Mouse (Mus musculus) fat pad, adult 2 months (tissue): Measurements from ENCODE around the gene Zfp382.
"Not testable (repeated sequence)": the region's sequence is repeated elsewhere in the genome, so short reads cannot be mapped to it uniquely, and the experiment has no call there.

Experiments used
- DNase-seq: peaks from one replicate; pipeline ENCODE4 v3.0.0-alpha.2; 2011; ENCODE audit warnings: low read depth, low spot score; ENCODE audit errors: extremely low read depth

Gene Zfp382

DNA sequence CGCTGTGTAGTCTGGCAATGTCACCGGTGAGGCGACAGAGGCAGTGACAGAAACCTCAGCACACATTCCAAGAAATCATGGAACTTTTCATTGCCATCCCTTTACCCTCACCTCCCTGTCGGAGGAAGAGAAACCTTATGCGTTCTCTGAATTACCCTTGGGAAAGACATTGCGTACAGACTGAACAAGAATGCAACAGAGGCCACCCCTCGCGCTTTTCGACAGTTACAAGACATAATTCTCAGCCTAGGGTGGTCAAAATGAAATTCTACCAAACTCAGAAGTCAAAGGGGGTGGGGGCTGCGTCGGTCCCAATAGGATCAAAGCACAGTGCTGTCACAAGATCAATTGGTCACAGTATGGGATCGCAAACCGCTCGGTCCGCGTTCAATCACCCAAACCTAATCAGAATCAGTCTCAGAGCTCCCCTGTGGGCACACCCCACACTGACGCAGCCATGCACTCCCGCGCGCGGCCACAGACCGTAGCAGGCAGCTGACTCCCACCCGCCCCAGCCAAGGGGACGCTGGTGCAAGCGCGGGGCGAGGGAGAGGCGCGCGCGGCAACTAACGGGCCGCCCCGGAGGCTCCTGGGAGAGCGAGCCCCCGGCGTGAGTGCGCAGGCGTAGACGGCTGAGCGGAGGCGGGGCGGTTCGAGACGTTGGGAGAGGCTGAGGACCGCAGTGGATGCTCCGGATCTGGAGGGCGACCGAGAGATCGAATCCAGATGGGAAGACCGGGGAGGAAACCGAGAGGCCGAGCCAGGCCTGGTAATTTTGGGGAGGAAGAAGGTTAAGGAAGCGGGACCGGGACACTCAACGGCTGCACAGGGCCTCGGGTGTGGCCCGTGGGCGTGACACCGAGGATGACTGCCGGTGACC lies at the start of gene Zfp382:
Zfp382 (plus strand) TSS at position 635 of the 880 bp plus-strand sequence.
- no peak for DNase-seq

DNA sequence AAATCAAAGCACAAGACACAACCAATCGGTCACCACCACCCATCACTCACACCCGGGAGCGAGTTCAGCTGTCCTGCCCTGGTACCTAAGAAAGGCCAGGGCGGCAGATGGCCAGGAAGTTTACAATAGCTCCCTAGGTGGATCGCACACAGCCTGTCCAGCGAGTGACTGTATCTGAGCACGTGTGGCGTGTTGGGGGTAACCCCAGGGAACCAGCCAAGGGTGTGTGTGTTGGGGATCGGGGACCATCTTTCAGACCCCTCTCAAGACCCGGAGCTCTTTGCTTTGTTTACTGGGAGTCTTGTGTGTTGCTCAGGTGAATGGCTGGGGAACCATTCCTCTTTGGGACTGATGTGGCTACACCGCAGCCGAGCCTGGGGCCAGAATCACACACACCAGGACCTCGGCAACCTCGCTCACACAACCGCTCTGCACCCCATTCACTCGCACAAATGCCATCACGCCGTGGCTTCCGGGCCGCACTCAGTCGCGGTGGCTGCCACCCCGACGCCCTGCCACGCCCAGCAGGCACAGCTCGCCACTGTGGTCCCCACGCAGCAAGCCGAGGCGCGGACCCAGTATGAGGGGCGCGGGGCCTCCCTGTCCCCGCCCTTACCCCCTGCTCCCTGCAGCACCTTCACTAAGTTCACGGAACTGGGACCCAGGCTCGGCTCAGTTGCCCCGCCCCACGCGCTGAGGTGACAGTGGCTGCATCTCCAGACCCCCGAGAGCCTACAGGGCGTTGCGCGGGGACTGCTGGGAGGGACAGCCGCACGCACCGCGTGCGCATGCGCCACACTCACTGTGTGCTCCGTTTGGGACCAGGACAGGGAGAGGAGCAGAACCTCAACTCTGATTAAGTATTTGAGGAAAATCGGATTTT lies 49.4 kb upstream of the Zfp382 start, which contains the start of gene Zfp82:
Zfp82 (minus strand) TSS at position 755 of the 883 bp plus-strand sequence.
- no peak for DNase-seq

DNA sequence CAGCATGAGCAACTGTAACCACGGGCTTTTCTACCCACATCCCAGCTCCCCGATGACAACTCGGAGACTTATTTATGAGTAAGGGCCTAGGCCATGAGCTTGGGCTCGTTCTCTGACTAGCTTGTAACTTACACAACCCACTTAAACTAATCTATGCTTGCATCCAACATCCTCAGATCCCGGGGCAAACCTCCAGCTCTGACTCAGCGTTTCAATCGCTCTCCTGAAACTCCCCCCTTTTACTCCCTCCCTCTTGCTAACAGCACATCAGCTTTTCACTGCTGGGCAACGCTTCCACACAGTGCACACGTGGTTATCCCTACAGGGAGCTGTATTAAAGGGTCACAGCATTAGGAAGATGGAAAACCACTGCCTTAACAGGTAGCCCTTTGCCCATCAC lies 35.2 kb upstream of the Zfp382 start:
- DNase-seq: no peak

DNA sequence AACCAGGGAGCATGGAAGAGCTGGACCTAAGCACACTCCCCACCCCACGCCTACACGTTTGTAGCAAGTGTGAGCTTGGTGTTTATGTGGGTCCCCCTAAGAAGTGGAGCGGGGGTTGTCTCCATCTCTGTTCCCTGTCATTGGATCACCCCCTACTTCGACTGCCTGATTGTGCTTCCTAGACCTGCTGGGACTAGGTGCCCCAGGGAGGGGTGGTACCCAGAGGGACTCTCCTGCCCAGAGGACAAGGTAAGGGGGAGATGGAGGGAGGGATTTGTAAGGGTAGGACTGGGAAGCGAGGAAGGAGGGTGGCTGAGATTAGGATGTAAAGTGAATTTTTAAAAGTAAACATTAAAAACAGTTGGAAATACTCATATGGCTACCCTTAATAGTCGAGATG lies 32.3 kb upstream of the Zfp382 start:
- no peak for DNase-seq

DNA sequence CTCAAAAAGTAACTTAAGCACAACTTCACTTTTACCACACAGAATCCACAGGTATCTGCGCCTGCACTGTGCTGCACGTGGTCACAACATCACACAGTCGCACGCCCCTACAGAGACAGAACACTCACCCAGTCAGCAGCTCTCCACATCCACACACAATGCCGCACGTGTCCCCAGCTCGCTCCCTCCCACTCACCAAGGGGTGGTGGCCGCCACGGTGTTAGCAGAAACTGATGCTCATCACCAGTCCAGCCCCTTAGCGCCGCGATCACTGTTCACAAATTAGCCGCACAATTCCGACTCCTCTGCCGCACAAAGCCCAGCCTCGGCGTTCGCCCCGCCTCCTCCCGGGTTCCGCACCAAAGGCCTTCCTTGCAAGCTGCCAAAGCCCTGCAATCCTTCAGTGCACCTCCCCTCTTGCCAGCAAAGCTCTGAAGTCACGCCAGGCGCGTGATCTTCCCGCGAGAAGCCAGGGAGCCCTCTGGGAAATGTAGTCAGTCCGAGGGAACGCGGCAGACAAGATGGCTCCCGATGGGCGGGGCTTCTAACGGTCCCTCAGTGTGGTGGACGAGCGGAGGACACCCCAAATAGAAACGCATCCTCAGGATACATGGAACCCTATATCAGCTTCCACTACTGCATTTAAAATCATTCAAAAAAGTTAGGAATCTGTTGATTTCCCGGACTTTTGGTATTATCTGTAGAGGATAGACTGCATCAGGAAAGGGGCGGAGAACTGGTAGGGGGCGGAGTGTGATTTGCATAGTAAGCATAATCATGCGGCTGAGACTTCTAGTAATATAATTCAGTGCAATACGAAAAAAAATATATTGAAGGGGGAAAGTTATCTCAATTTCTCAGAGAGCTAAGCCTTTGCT lies 31.4 kb upstream of the Zfp382 start, which contains the start of the genes Gm26920 and Zfp566:
Gm26920 (minus strand) TSS at position 319 of the 878 bp plus-strand sequence.
Zfp566 (minus strand) TSS at position 436 of the 878 bp plus-strand sequence.
- peak; percentile 68 for DNase-seq

DNA sequence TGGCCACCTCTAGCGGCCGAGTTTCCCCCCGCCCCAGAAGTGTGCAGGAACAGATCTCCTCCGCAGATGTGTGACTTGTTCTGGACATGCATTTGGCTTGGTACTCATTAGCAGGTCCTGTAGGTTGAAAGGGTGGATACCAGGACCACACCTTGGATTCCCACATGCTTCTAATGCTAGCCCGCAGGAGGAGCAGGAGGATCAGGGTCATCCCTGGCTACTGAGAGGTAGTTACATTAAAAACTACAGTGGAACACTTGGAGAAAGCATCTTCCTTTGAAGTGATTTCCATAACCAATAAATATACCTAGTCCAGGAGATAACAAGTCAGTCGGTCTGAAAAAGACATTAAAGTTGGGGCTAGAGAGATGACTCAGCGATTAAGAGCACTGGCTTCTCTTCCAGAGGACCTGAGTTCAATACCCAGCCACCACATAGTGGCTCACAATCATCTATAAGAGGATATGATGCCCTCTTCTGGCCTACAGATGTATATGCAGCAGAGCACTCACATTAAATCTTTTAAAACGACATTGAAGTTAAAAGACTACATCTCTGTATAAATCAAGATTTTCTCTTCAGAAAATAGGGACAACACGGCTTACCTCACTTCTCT lies 30.7 kb upstream of the Zfp382 start:
- DNase-seq: no peak

DNA sequence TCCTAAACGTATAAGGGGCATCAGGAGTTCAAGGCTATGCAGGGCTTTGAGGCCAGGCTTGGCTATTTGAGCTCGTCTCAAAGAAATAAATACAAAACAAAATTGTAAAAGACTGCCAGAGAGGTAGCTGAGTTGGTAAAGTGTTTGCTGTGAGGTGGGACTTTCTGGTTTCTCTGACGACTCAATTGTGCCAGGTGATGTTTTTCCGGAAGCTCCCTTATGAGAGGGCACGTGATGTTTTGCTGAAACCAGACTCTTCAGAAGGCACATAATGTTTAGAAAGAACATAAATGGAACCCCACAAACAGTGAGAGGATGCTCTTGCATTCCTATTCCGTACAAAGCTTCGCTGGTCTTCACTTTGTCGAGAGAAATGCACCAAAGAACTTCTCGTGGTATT lies 29.1 kb upstream of the Zfp382 start:
- no peak for DNase-seq

DNA sequence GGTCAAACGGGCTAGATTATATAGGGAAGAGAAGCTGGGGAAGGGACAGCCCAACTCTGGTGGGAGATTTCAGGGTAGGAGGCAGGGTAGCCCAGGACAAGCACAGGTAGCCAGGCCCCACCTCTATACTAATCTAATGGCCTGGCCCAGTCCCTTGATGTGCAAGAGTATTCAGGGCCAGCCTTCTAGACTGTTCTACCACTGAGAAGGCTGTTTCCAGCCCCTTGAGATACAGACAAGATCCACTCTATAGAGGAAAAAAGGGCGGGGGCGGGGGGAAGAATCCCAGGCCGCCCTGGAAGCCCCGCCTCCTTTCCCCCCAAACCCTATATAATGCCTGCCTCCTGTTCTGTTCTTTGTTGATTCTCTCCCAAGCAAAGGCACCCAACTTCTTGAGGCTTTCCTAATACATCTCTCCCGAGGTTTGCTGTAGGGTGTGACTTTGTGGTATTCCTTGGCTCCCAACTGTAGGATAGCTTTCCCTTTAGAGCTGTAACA lies 27.8 kb upstream of the Zfp382 start:
- DNase-seq: no peak

DNA sequence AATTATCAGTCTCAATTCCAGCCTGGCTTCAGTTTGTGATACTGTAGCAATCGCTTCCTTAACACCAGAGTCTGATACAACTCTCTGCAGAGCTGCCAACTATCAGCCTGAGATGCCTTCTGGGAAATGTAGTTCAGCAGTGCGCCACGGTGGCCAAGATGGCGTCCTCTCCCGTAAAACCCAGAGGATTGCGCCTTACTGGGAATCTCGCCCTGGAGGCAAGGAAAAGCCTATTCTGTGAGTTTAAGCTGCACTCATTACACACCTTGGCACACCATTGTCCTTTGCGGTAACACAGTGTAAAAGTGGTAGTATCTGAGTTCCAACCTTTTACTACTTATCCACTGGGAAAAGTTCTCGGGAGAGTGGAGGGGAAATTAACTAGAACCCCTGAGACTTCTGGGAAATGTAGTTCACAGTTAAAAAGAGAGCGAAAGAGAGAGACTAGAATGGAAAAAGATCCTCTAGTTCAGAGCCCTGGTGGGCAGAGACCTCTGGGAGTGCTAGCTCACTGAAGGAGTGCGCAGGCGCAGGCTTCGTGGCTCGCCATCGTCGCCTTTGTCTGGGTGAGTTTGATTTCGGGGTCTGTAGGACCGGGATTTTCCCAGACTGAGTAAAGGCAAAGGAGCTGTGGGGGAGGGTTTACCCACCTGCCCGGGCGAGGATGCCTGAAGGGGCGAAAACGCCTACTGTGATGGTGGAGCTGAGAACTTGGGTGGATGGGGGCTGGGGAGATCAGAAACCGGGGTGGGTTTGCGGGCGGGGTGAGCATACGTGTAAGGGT lies 26.9 kb upstream of the Zfp382 start, which contains the start of gene Zfp260:
Zfp260 (plus strand) TSS at position 132 of the 784 bp plus-strand sequence.
- peak; percentile 62 for DNase-seq

DNA sequence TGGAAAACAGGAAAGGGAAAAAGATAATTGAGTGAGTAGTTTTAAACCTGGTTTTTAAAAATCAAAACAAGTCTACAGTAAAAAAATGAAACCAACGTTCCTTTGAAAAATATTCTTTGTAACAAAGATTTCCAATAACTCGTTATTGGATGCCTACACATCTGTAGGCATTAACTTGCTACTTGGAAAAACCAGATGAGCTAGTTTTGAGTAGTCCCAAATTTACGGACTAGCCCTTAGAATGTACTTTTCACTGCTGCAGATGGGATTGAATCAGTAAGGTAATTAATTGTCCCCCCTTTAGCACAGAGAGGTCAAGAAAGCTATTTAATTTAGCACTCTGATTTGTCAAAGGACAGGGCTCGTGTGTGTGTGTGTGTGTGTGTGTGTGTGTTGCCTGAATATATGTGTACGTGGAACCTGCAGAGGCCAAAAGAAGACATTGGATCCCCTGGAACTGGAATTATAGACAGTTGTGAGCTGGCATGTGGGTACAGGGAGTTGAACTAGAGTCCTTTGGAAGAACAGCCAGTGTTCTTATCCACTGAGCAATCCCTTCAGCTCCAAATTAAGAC lies 26.1 kb upstream of the Zfp382 start:
- no peak for DNase-seq

DNA sequence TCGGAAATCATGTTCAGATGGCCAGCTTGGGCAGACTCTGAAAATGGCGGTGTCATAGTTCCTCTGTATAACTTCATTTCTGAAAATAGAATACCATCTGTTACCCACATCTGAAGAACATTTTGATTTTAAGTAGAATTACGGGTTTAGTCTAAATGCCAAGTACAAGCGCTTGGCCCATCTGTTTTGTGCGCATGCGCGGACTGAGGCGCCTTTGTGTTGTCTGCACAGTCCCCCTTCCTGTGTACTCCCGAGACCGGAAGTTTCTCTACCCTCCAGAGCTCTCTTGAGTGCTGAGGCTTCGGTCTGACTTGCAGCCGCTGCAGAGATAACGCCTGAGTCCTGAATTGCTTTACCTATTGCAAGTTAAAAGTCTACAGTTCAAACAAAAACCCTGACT lies 22.4 kb upstream of the Zfp382 start:
- no peak for DNase-seq

DNA sequence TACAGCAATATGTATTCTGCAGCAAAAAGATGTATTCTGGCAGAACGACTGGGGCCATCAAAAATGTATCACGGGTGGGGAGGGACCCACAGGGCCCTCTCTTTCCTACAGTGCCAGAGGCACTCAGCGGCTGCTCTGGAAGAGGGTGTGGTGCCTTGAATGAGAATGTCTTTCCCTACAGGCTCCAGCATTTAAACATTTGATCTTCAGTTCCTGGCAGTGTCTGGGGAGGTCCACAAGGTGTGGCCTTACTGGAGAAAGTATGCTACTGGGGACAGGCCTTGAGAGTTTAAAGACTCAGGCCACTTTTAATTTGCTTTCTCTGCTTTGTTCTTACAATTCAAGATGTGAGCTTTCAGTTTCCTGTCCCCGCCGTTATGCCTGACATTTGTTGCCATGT lies 5.7 kb upstream of the Zfp382 start:
- no peak for DNase-seq

DNA sequence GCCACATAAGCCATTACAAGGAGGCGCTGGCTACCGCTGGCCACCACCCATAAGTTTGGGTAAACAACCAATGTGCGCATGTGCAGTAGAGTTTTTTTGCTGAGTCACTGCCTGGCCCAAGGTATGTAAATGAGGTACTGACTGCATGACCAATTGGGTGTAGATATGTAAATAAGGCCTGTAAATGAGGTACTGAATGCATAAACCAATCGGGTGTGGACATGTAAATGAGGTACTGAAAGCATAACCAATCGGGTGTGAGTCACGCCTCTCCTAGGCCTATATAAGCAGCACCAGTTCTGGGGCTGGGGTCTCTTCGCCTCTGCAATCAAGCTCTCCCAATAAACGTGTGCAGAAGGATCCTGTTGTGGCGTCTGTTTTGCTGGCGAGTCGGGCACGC lies 3.8 kb upstream of the Zfp382 start:
- DNase-seq: not testable (repeated sequence)

DNA sequence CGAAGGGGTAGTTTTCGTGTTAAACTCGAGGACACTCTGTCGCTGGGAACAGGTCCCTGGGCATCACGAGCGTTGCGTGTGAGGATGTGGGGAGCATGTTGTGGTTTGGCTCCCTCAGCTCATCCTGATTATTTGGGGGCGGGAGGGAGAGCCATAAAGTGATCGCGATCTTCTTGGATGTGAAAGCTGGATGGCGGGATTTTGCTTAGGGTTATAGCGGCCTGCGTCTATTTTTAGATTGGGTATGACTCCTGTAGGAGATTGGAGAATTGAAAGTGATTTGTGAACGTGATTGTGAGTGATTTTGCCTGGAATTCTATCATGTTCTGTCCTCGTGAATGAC lies 417 bp downstream of the Zfp382 start:
- DNase-seq: no peak

DNA sequence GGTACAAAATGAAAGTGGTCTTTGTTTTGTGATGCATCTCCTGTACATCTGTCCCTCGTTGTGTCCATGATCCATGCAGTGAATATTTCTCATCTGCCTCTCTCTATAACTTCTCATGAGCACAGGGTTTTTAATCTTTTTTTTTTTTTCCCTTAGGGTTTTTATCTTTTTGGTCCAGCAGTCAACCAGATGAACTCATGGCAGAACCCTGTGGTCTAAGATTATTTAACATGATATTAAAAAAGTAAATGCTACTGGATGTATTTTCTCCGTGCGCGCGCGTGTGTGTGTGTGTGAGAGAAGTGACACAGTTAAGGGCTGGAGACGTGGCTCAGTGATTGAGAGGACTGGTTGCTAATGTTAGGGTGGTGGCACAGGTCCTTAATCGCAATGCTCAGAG lies 8.2 kb downstream of the Zfp382 start:
- no peak for DNase-seq

DNA sequence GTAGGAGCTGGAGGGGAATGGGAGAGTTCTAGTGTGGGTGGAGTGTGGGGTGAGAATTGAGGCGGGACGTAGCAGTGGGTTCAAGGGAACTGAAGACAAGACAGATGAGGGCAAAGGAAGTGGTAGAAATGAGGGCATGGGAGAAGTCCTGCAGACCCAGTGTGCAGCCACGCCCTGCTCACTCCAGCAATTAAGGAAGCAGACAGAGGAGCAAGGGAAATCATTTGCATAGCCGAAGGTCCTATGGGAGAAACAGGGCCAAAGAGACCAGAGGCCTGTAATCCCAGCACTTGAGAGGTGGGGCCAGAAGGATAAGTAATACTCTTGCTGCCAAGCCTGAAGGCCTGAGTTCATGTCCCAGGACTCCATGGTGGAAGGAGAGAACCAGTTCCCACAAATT lies 10.7 kb downstream of the Zfp382 start:
- no peak for DNase-seq

DNA sequence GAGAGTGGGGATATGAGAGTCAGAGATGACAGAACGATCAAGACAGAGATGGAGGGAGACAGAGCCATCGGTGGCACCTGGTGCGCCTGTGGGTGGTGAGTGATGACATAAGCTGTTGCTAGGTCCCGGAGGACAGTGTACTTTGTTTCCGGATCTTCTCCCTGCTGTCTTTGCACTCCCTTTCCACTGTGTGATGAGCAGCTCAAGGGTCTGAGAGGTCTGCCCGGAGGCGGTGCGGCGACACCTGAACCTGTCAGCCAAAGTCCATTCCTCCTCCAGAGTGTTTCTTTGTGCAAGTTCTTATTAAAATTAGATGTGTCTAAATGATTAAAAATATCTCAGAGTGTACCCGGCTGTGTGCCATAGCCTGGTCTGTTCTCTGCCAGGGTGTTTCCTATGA lies 15.1 kb downstream of the Zfp382 start:
- no peak for DNase-seq

DNA sequence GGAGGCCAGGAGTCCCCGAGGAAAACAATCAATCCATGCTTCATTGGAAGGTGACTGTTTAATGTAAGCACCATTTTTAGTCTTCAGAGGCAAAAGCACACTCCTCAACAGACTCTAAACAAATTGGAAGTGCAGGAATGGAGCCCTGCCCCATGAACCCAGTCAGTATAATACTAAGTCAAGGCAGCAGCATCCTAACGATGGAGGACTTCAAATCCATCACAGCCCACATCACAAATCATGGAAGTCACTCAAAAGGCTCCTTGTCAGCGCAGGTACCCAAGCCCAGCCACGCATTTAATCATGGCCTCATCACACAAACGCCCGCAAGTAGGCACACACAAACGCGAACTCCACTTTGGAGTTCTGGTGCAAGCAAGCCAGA lies 21.4 kb downstream of the Zfp382 start:
- DNase-seq: no peak
